Mouse (Mus musculus) gastrocnemius, postnatal 14 days (tissue): Measurements from ENCODE around the gene Sprr1b. TPM values are rescaled to one million over a fixed set of nuclear protein-coding genes. Genes with fewer than 3 reads are reported as not detected.
"Not testable (repeated sequence)": the region's sequence is repeated elsewhere in the genome, so short reads cannot be mapped to it uniquely, and the experiment has no call there.

Experiments used
- DNase-seq: peaks from one replicate; pipeline ENCODE4 v3.0.0; 2021; ENCODE audit warnings: mixed read lengths
- intact Hi-C: fragments of 180-260 bp; cut with DNase I; formaldehyde crosslinking; loops from one replicate; pipeline ENCODE4 v1.15.1; 2025; ENCODE audit warnings: low total_unique reads
- long read RNA-seq, 2 experiments: library from polyadenylated mRNA; stranded (forward); transcript quantifications; one replicate each; pipeline ENCODE4 v2.0.0; 2021
- total RNA-seq, 2 experiments: library from RNA; stranded (reverse); gene quantifications; 2 replicates each; pipeline ENCODE4 v1.2.3; 2021

Sprr1b gene
- total RNA-seq, result not detected
- long read RNA-seq, experiment 1, result 0 reads
- long read RNA-seq, experiment 2, result 0 reads

DNA sequence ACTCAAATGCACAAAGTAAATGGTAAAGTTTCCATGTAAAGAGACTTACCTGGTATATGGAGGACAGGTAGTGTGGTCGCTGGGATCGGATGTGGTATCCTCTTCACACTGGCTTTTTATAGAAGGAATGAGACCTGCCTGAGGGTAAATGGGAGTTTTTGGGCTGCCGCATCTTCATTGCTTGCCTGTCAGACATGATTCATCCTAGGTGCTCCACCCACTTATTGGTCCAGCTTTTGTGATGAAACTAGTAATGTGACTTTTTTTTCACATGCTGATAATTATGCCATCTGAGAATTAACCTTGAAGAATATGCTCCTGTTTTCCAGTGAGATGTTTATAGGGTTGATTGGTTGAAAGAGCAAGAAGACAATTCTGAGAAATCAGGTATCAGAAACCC is at the start of gene Sprr1b:
Sprr1b (minus strand) TSS at position 101 of the 400 bp plus-strand sequence.
- no peak for DNase-seq

DNA sequence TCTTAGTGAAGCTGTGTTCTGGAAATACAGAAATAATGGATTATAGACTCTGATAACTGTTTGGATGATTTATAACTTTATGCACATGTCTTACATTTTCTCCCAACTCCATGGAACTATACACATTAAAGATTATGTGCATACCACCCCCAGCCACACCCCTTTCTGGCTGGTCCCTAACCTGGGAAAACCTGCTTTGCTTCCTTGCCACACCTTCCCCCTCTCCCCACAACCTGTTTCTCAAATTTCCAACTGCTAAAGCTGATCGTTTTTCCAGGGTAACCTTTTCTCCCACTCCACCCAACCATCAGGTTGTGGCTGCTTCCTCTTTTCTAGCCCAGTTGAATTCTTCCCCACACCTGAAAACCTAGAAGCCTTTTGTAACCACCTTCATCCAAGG is 47.7 kb upstream of the Sprr1b start:
- intact Hi-C loops, result no loop called here
- no peak for DNase-seq

More for the DNA sequence above, at the start of gene Sprr1b:
- intact Hi-C loops, result no loop called here

DNA sequence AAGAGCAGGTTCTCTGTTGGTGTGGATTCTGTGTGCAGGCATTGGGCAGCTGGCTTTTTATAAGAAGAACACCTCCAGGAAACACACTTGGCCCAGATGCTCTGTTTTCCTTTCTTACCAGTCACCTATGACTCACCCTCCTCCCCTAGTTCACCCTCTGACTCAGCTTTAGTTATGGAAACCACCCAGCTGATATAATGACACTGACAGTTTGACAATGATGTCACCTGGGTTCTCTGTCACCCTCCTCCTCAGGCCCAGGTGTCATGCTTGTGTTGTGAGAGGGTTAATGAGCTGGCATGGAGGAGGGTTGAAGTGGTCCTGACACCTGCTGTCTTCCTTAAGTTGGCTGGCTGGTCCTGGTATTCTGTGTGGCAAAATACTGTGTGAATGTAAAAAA is 47.3 kb upstream of the Sprr1b start, which contains the start of gene Sprr1a:
Sprr1a (minus strand) TSS at position 33 of the 400 bp plus-strand sequence.
- intact Hi-C loops, result no loop called here

GRCm38 (mm10) chr3:92481249-92481648 is 42.7 kb upstream of the Sprr1b start:
- DNase-seq, intact Hi-C loops: not testable (repeated sequence)

More for the DNA sequence above, 47.3 kb upstream of the Sprr1b start, which contains the start of gene Sprr1a:
- DNase-seq, result no peak

- no peak for DNase-seq
- intact Hi-C loops, result no loop called here
Measured at GRCm38 (mm10) chr3:92470111-92470510, 31.5 kb upstream of the Sprr1b start.

DNA sequence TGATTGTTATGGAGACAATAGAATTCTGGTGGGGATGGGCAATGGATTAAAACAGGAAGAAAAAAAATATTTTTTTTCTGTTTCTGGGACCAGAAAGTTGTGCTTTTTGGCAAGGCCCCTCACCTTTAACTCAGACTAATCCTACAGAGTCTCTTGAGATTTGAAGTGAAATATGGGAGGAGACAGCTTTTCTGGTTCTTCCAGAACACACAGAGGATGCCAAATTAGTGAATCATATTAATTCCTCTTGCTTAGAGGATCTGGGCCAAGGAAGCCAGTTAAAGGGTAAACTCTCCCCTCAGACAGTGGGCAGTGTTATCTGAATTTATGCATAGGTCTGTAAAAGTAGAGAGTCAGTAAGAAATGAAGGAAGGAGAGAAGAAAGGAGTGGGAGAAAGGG is 28.8 kb upstream of the Sprr1b start:
- no peak for DNase-seq
- intact Hi-C loops, result no loop called here

- DNase-seq, result no peak
- intact Hi-C loops, result no loop called here
Measured at GRCm38 (mm10) chr3:92466576-92466975, 28.0 kb upstream of the Sprr1b start.

DNA sequence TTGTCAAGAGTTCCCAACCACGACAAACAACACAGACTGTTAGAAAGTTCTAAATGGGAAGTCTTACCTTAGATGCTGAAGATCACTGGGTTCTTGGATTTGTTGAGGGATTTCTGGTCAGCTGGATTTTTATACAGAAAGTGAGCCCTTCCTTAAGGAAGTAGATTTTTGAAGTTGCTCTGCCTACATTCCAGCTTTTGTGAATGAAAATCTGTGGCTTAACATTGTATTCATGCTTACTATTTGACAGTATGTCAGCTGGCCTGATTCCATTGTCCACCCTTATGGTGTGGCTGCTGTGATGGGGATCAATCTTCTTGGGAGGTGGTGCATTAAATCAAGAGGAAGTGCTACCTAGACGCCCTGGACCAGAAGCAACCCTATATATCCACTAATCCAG is 20.0 kb upstream of the Sprr1b start, which contains the start of gene Sprr3:
Sprr3 (minus strand) TSS at position 101 of the 400 bp plus-strand sequence.
- intact Hi-C loops, result no loop called here
- no peak for DNase-seq

- DNase-seq, result no peak
- intact Hi-C loops, result no loop called here
Measured at GRCm38 (mm10) chr3:92455151-92455550, 16.6 kb upstream of the Sprr1b start.

DNA sequence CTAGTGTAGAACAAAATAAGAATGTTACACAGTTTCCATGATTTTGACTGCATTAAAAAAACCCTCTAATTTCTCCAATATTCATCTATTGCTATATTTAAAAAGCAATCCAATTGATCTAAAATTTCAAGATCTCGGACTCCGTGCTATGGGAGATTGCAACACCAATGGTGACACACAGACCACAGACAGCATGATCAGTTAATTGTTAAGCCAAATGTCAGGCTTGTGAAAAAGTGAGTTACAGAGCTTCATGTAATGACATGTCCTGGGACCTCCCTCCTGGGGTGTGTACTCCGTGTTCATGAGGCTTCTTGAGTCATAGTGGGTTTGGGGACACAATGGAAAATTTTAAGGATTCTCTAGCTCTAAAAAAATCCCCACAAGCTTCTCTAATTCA is 1.6 kb upstream of the Sprr1b start:
- DNase-seq, result no peak
- intact Hi-C loops, result no loop called here

DNA sequence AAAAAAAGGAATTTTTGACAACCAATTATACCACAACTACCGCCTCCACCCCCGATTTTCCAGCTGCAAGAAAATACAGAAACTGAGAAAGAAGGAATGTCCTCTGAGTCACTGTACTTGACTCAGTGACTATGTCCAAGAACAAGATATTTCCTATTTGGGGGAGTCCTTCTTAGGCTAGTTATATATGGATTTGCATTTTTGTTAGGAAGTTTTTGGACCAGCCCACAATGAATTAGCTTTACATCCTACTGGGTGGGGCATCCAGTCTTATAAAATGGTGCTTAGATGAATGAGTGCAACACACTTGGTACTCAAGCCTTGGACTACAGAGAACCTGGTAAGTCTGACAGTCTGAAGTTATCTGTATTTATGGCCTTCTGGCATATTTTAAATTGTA is 6.3 kb downstream of the Sprr1b start, which contains the start of gene Sprr2k:
Sprr2k (plus strand) TSS at position 301 of the 400 bp plus-strand sequence.
- intact Hi-C loops, result no loop called here
- DNase-seq, result no peak

GRCm38 (mm10) chr3:92429323-92429722 is 9.3 kb downstream of the Sprr1b start, which contains the start of gene Gm9774:
Gene Gm9774 (minus strand): TSS chr3:92429423.
- intact Hi-C loops, result no loop called here
- no peak for DNase-seq

- DNase-seq, result no peak
- intact Hi-C loops, result no loop called here
Measured at GRCm38 (mm10) chr3:92417782-92418181, 20.8 kb downstream of the Sprr1b start, which contains the start of gene Sprr2j-ps. Gene Sprr2j-ps (plus strand): TSS chr3:92418082.

DNA sequence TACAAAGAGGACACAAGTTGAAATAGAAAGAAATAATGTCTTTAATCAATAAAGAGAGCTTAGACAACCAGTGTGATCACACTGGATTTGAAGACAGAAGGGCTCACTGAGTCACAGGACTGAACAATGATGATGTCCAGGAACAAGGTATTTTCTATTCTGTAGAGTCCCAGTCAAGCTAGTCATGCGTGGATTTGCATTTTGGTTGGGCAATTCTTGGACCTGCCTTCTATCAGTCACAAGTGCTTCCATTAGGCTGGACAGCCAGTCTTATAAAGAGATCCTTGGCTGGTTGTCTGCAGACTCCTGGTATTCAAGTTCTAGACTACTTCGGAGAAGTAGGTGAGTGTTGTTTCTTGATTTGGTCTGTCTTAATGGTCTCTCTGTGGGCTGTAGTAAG is 30.9 kb downstream of the Sprr1b start, which contains the start of gene Sprr2i:
Sprr2i (plus strand) TSS at position 301 of the 400 bp plus-strand sequence.
- intact Hi-C loops, result no loop called here
- DNase-seq, result no peak

GRCm38 (mm10) chr3:92394301-92394700 is 44.3 kb downstream of the Sprr1b start:
- intact Hi-C loops, result no loop called here
- DNase-seq, result no peak

Other genes with a start within 250 kb of the Sprr1b start
- not detected for gene Sprr2a1, start 223.0 kb downstream of the Sprr1b start, total RNA-seq
- not detected for gene Sprr2a2, start 222.9 kb downstream of the Sprr1b start, total RNA-seq
- gene Sprr2a3, start 153.4 kb downstream of the Sprr1b start, total RNA-seq, result not detected
- not detected for gene Sprr2b, start 122.2 kb downstream of the Sprr1b start, total RNA-seq
- not detected for gene Sprr2d, start 99.6 kb downstream of the Sprr1b start, total RNA-seq
- not detected for gene Sprr2e, start 86.6 kb downstream of the Sprr1b start, total RNA-seq
- gene Sprr2f, start 73.6 kb downstream of the Sprr1b start, total RNA-seq, result not detected
- gene Sprr2h, start 53.1 kb downstream of the Sprr1b start, total RNA-seq, result not detected
- not detected for gene Sprr2i, start 30.8 kb downstream of the Sprr1b start, total RNA-seq
- not detected for gene Sprr2j-ps, start 20.7 kb downstream of the Sprr1b start, total RNA-seq
- 1 to 10 TPM; 2.7 to 3.8 TPM for gene Gm9774, start 9.4 kb downstream of the Sprr1b start, total RNA-seq
- gene Sprr2k, start 6.2 kb downstream of the Sprr1b start, total RNA-seq, result not detected
- not detected for gene Sprr3, start 19.9 kb upstream of the Sprr1b start, total RNA-seq
- not detected for gene Sprr1a, start 47.1 kb upstream of the Sprr1b start, total RNA-seq
- gene Sprr4, start 61.7 kb upstream of the Sprr1b start, total RNA-seq, result not detected
- gene 2310046K23Rik, start 95.7 kb upstream of the Sprr1b start, total RNA-seq, result not detected
- gene Ivl, start 134.9 kb upstream of the Sprr1b start, total RNA-seq, result not detected
- gene Smcp, start 150.2 kb upstream of the Sprr1b start, total RNA-seq, result not detected
- not detected for gene 2210017I01Rik, start 168.7 kb upstream of the Sprr1b start, total RNA-seq
- not detected for gene Lce6a, start 182.9 kb upstream of the Sprr1b start, total RNA-seq
- gene Lce1a1, start 209.5 kb upstream of the Sprr1b start, total RNA-seq, result not detected
- gene Lce1b, start 218.1 kb upstream of the Sprr1b start, total RNA-seq, result not detected
- gene Lce1a2, start 231.5 kb upstream of the Sprr1b start, total RNA-seq, result not detected
- gene Lce1c, start 240.5 kb upstream of the Sprr1b start, total RNA-seq, result not detected
- gene Lce1d, start 248.4 kb upstream of the Sprr1b start, total RNA-seq, result not detected